Mouse (Mus musculus): ENCODE results near the gene Epb41l1.

- TF ChIP-seq CTCF (IDR thresholded peaks at IDR 0.05; ENCODE audit: low read depth) (no peak), EP300 (IDR thresholded peaks at IDR 0.05; ENCODE audit: low read depth) (no peak)
Observed at GRCm38 (mm10) chr2:156571521-156571920, 150.8 kb downstream of the Epb41l1 start.

All from liver, postnatal 0 days (tissue).